Mouse (Mus musculus) frontal cortex, postnatal 36 days (tissue): ENCODE measurements around the gene Myf5.
A peak's percentile ranks its signal among the peaks of the same experiment; 100 is the strongest.

Source experiments
- DNase-seq, 2 experiments: peaks; one replicate each; pipeline ENCODE4 v3.0.0; 2022; ENCODE audit warnings: low spot score in 2 of 2

Gene Myf5

DNA sequence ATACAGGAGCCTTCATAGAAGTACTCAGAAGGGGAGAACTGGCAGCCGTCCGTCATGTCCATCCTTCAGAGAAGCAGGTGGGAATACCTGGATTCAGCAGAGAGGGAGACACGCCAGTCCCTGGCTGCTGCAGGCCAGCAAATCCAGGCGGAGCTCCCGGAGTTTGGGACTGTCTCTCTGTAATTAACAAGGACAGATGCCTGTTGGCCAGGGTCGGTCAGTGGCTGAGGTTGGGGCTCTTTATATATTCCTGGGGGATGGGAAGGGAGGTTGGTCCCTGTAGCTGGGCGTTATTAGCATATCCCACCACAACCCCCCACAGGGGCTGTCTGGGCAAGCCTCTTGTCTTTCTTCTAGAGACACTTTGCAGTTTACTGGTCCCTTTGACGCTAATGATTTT lies at the start of gene Myf5:
Gene Myf5, minus strand, starts transcription at position 265 of the 400 bp plus-strand sequence.
- DNase-seq: no peak

DNA sequence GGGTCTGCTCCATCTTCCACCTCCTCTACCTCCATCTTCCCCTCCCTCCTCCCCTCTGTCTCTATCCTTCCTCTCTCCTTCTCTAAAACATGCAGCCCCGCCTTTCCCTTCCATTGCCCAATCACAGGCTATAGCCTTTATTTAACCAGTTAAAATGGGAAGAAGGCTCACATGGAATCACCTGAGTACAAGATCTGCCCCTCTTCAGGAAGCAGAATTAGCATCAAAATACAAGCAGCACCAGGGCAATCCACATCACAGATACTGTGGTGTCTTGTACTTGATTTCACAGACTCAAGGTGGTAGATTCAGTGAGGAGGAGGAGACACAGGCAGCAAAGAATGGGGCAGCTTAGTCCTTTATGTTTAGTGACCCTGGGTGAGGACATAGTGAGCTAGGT lies 42.8 kb upstream of the Myf5 start:
- no peak for DNase-seq

DNA sequence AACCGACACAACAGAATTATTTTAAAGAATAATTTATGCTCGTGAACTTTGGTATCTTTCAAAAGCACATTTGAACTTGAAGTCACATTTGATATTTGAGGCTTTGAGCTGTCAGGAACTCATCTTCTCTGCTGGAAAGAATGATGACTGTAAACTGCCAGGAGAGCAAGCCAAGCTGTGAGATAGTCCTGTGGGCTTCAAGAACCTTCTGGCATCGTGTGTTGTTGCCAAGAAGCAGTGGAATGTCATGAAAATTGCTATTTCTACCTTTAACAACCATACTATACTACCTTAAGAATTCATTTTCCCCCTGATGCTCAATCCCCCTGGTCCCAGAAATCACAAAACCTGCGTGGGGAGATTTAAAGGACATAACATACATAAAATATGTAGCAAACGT lies 33.3 kb upstream of the Myf5 start:
- DNase-seq: no peak

DNA sequence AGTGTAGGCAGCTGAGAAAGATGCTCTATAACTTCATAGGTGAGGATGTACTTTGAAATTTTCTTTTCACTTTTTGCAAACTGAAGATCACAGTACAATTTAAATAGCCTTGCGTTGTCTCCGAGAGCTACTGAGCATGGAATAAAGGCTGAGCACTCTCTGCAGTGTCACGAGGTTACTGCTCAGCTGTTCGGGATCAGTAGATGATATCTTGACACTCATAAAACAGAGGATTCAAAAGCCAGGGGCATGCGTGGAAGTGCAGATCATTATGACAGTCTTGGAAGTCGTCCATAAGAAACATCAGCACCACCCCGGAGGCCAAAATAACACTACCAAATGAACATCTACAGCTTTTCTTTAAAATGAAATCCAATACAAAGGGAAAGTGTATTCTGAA lies 30.7 kb upstream of the Myf5 start:
- DNase-seq: no peak

DNA sequence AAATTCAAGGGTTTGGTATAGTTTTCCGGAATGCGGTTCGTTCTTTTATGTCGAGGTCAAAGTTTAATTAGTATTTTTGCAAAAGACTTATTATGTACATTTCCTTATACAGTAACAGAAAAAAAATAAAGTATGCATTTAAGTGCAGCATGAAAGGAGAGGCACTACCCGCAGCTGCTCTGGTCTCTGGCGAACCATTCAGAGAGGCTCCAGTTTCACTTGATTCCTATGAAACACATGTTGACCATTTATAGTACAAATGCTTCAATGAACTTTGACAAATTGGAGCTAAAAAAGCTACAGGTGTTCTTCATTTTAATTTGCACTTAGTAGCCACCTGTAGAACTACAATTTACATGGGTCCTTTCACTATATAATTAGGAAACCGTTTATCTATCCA lies 28.8 kb upstream of the Myf5 start:
- DNase-seq: no peak

DNA sequence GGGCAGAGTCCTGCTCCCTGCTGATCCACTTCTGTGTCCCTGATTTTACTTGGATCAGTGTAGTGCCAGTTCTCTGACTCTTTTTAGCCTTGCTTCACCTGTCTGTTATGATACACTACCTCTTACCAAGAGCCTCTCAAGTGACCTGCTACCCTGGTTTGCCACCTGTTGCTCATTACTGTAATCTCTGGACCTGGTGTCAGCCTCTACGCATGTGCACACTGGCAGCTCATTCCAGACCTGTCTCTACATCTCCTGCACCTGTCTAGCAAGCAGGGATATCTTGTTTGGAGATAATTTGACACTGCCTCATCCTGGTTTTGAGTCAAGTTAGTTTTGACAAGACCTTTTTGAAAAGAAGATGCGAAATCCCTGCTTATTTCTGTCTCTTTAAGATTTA lies 20.5 kb upstream of the Myf5 start:
- DNase-seq: no peak

DNA sequence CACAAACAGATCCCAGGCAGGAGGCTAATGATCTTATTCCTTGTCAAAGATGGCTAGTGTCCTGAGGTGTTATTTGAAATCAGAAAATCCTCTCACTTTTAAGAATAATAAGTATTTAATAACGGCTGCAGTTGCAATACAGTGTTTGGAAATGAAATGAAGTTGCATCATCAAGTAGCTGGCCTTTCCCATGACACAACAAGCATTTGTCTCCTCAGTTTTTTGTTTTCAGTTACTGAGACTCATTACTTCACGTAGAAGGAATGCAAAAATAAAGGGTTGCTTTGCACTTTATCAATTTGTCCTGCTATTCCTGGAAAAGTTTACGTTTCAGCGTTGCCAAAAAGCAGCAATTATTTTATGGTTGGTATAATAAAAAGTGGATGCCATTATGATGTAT lies 17.5 kb upstream of the Myf5 start:
- no peak for DNase-seq

DNA sequence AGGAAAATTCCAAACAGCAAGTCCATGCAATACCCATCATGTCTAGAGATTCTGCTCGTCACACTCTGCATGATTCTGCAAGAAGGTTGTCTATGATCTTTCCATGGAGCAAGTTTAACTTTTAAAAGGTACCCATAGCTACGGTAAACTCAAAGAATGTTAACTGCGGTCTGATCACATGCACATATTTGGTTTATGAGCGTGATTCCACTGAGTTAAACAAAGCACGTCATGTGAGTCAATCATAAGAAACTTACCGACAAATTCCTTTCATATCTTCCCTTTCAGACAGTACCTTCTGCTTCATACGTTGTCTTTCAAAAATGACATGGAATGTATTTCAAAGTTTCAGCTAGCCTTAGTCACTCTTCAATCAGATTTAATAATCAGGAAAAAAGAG lies 16.3 kb upstream of the Myf5 start:
- DNase-seq: no peak

DNA sequence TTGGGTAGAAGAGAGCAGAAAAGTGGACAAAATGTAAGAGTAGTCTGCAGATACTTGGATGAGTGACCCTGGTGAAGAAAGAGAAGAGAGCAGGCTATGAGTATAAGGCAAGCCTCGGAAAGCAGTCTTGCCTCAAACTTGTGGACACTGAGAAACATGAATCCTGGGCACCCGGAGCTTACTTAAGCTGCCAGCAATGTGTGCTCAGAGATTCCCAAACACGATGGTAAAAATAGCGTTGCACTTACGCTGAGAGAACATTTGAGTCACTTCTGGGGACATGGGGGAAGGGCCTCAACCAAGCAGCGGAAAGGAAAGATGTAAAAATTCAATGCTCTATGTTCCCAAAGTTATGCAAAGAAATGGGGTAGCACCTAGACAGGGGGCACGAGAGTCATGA lies 13.7 kb upstream of the Myf5 start:
- peak; percentile 39 to 42 for DNase-seq

DNA sequence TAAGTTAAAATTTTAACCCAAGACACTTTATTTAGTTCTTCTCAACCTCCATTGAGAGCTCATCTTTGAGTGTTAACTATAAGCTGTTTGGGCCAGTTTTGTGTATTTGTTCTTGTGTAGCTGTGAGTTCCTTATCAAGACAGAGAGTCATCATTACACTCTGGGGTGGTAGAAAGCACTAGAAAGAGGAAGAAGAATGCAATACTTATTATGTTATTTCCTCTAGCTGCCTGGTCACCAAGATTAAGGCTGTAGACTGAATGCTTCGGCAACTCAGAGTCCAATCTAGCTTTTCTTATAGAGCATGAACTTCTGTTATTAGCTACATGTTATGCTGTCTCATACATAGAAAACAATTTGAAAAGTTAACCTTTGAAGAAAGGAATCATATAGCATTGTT lies 10.5 kb upstream of the Myf5 start:
- DNase-seq: no peak

DNA sequence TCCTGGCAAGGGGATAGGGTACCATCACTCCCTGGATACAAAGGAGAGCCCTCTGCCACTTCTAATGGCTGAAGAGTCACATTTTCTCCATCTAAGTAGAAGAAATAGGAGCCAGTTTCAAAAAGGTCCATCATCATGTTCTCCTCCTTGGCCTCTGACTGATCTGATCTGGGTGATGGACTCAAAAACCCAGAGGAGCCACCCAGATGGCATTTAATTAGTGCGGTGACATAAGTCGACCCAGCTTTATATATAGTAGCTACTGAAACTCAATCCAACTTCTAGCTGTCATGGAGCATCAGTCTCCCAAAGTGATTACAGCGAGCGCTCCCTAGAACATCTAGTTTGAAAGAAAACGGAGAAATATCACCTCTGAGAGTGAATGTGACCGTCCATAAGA lies 8.6 kb upstream of the Myf5 start, which contains the start of gene Myf6:
Gene Myf6, minus strand, starts transcription at position 170 of the 400 bp plus-strand sequence.
- DNase-seq: no peak

DNA sequence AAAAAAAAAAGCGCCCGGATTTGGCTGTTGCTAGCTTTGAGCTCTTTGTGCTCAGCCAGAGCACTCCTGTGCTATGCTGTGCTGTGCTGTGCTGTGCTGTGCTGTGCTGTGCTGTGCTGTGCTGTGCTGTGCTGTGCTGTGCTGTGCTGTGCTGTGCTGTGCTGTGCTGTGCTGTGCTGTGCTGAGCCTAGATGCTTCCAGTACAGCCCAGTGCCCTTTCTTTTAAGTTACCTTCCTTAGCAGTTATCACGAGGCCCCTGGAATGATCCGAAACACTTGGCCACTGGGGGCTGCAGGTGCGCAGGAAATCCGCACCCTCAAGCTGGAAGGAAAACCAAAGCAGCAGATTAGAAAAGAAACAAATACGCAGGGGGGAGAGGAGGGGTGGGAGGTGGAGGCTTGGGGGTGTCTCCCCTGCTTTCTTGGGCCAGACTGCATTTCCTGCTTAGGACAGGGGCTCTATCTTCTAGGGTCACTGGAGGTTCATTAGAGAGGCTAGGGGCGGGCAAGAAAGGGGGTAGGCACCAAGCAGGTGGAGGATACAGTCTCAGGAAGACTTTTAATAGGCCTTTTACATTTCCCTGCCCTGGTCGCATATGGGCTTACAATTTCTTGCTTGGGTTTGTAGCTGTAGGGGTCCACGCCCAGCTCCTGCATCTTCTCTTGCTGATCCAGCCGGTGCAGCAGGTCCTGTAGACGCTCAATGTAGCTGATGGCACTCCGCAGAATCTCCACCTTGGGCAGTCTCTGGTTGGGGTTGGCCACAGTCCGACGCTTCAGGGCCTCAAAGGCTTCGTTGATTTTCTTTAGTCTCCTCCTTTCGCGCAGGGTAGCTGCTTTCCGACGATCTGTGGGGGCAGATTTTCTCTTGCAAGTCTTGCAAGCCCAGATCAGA lies 7.9 kb upstream of the Myf5 start:
- no peak for DNase-seq

DNA sequence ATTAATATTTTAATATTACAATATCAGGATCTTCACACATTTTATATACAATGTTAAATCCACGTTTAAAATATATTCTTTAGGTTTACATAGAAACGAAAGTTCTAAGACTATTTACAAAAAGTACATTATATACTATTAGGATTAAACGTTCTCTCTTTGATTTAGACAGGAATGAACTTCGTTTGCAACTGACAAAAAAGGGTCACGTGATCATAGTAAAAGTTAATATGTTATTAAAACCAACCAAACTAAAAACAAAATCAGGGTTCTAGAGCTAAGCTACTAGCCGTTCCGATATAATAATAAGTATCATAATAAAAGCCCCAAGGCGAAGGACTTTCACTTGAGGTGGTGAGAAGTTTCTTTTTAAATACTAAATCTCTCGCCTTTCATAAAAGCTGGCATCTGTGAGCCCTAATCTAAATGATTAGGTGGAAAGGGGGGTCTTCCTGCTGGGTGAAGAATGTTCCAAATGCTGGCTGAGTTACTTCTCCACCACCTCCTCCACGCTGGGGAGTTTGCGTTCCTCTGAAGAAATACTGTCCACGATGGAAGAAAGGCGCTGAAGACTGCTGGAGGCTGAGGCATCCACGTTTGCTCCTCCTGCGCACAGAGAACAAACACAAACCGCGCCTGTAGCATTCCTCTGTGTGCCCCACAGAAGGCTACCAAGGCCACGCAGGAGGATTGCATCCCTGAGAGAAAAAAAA lies 7.1 kb upstream of the Myf5 start:
- peak; percentile 11 to 15 for DNase-seq

DNA sequence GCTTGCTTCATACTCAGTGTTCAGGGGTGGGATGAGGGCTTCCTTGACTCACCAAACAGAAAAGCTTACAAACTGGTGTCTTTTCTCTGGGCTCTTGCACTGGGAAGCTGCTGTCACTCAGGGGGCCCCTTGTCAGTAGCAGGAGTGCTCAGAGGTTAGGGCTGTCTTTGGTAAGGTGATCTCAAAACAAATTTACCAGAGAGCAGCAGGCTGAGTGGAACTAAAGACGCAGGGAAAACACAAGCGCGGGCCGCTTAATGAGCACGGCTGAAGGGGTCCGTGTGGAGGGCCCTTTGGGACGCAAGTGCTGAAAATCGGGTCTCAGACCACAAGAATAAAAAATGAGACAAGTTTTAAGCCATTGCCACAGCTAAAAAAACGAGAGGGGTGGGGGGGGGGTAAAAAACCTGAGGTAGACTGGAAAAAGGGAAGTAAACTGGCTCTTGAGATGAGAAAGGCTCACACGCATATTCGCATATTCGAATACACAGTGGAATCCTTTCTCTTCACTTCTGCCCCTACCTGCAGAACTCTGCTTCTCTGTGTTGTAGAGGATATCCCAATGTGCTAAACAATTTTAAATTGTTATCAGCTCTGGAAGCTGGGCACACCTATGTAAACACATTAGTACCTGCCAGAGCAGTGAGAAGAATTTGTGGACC lies 2.9 kb upstream of the Myf5 start:
- no peak for DNase-seq

DNA sequence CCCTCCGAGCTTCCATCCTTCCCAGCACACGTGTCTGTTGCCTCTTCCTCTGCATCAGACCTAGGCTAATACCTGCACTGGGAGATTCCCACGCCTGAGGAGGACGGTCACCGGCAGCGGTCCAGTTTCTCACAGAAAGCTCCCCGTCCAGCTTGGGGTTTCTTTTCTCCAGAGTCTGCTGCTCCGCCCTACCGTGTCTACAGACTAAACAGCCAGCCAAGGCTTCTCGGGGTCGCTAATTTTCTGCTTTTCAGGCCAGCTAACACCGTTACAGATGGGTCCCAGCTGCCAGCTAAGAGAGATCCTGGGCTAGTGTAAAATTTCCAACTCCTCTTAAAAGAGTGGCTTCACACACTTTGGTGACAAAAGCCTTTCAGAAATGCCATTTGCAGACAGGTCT lies 836 bp upstream of the Myf5 start:
- no peak for DNase-seq

DNA sequence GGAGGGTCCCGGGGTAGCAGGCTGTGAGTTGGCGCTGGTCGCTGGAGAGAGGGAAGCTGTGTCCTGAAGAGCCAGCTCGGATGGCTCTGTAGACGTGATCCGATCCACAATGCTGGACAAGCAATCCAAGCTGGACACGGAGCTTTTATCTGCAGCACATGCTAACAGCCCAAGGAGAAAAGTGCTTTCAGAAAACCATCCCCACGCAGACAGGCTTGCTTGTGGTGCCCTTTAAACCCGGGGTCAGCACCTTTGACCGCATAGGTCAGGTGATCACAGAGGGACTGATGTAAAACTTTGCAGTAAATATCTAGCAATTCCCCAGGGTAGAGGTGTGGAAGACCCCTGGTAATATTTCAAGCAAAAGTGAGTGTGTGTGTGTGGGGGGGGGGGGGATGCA lies 1.9 kb downstream of the Myf5 start:
- DNase-seq: no peak

DNA sequence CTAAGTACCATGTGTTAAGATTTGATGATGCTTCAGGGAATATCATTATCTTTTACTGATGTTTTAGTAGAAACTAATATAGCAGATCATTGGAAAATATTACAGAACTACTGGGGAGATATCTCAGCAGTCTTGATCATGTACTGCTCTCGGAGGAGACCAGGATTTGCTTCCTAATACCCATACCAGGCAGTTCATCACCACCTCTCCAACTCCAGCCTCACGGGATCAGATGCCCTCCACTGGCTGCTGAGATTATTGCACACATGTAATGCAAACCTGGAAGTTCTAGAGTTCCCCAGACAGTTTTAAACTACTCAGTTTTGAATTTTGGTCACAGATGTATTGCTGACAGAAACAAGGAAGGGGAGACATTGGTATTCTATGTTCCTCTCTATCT lies 12.4 kb downstream of the Myf5 start:
- DNase-seq: no peak

DNA sequence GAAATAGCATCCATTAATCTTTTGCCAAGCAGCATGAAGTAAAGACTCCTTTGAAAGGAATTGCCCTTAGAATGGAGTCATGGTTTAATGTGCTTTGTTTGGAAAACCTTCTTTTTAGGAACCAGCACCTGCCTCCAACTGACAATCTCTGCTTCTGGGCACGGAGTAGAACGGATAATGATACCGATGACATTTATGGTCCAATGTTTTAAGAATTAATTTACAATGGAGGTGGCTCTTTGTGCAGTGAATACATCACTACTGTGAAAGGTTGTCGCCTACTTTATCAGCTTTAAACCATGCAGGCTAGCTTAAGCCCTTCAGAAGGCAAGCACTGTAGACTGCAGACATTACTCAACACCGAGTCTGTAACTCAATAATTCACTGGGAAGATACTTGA lies 14.2 kb downstream of the Myf5 start:
- no peak for DNase-seq

DNA sequence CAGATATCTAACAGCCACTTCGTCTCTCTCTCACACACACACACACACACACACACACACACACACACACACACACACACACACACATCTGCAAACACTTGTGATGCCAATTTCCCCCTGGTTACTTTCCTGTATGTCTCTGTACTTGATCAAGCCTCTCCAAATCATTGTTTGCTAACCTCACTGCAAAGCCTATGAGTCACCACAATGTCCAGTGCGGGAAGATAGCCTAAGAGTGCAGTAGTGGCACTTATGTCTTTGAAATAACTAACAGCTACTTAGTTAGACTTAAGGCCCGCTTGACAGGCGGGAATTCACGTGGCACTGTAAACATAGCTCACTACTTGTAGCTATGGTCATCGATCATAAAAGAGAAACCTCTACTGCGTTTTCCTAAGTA lies 18.1 kb downstream of the Myf5 start:
- no peak for DNase-seq

DNA sequence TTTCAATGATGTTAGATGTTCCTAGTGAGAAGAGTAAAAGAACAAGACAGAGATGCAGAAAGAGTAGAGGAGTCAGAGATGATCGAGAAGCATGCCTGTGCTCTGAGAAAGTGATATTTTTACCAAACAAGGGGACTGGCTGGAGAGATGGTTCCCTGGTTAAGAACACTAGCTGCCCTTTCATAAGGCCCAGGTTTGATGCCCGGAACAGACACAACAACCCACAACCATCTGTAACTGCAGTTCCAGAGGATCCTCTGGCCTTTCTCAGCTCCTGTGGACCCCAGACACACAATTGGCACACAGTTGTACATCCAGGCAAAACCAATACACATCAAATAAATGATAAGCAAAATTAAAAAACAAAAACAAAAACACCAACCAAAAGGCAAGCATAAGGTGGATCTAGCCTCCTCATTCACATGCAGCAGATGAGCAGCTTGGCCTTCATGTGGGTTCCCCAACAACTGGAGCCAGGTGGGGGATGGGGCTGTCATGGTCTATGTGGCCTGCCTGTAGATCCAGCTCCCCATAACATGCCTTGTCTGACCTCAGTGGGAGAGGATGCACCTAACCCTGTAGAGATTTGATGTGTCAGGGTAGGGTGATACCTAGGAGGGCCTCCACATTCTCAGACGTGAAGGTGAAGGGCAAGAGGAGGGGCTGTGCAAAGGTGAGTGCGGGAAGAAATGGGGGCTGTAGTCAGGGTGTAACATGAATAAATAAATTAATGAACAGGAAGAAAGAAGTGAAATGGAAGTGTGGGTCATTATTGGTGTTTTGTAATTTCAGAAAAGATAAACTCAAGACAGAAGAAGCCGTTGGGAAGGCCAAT lies 36.2 kb downstream of the Myf5 start:
- DNase-seq: no peak

DNA sequence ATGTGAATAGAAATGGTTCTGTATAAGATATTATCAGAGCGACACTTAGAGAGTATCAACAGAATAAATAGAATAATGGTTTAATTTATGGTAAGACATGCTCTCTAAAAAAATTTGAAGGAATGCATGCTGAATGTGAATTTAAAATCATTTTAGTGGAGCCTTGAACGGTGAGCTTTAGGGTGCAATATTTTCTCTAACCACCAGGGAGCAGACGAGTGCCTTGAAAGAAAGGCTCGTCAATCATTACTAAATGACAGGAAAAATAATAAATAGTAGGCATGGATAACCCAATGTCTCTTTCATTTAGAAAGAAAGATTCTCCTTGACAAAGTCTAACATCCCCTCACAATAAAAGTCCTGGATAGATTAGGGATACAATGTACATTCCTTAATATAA lies 43.2 kb downstream of the Myf5 start:
- peak; percentile 17 to 39 for DNase-seq

DNA sequence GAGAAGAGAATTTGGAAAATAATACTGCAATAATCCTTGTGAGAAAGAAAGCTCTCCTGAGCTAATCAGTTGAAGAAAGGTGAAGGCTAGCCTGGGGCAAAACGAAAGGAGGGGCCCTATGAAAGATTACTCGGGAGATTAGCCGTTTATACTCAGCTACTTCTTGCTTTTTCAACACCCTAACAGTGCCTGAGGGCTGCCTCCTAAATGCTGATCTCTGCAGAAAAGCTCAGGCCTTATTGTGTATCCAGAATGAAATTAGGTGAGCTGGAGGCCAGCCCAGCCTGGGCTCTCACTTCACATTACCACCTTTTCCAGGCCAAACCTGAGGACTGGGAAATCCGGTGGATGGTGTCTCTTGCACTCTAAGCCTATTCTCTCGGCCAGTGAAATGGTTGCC lies 49.0 kb downstream of the Myf5 start:
- no peak for DNase-seq
